Mouse (Mus musculus) midbrain, postnatal 0 days (tissue): ENCODE data around the gene Gm49405. TPM values are rescaled to one million over a fixed set of nuclear protein-coding genes. Genes with fewer than 3 reads are reported as not detected.

Experiments
- ATAC-seq: fragments of 200-750 bp; cut with Nextera tagmentation; 2 replicates; pipeline ENCODE4 v1.8.0; 2017; ENCODE audit warnings: moderate number of reproducible peaks, mild to moderate bottlenecking, moderate TSS enrichment, moderate library complexity; ENCODE audit not compliant: low FRiP score
- DNase-seq: peaks from one replicate; pipeline ENCODE4 v3.0.0-alpha.2; 2015; ENCODE audit warnings: low spot score
- H3K27ac ChIP-seq: fragments of 300-500 bp; sonication (generic); 2 replicates; pipeline ENCODE4 v1.5.1; 2014; ENCODE audit warnings: low read depth, mild to moderate bottlenecking, low read length, mixed read lengths
- H3K27me3 ChIP-seq: fragments of 300-500 bp; sonication (generic); 2 replicates; pipeline ENCODE4 v1.6.1; 2014; ENCODE audit warnings: low read length, control low read depth, mixed read lengths; ENCODE audit not compliant: insufficient read depth
- H3K36me3 ChIP-seq: fragments of 300-500 bp; sonication (generic); 2 replicates; pipeline ENCODE4 v1.6.1; 2014; ENCODE audit warnings: low read length, control low read depth, mixed read lengths; ENCODE audit not compliant: insufficient read depth
- H3K4me1 ChIP-seq: fragments of 300-500 bp; sonication (generic); 2 replicates; pipeline ENCODE4 v1.6.1; 2014; ENCODE audit warnings: mild to moderate bottlenecking, control low read depth, antibody characterized with exemption, low read length, mixed read lengths; ENCODE audit not compliant: insufficient read depth
- H3K4me2 ChIP-seq: fragments of 300-500 bp; sonication (generic); 2 replicates; pipeline ENCODE4 v1.6.1; 2014; ENCODE audit warnings: low read depth, mild to moderate bottlenecking, low read length, mixed read lengths; ENCODE audit not compliant: poor library complexity, severe bottlenecking
- H3K4me3 ChIP-seq: fragments of 300-500 bp; sonication (generic); 2 replicates; pipeline ENCODE4 v1.5.1; 2014; ENCODE audit warnings: low read depth, mild to moderate bottlenecking, low read length, moderate library complexity
- H3K9ac ChIP-seq: fragments of 300-500 bp; sonication (generic); replicated peaks from 2 replicates; pipeline ENCODE4 v1.6.1; 2014; ENCODE audit warnings: mild to moderate bottlenecking, low read length, moderate library complexity, mixed read lengths; ENCODE audit not compliant: poor library complexity, severe bottlenecking
- H3K9me3 ChIP-seq: fragments of 300-500 bp; sonication (generic); 2 replicates; pipeline ENCODE4 v1.6.1; 2016; ENCODE audit warnings: low read length, control low read depth
- CTCF ChIP-seq: IDR thresholded peaks from 2 replicates; pipeline ENCODE4 v1.5.1; 2016; ENCODE audit warnings: antibody characterized with exemption, mild to moderate bottlenecking
- WGBS: fragments of 180-500 bp; shearing (Covaris S2); extraction: QIAGEN DNeasy Blood & Tissue Kit; methylation state at CpG from one replicate; pipeline ENCODE4 v1.1.7; 2014; 5-methylcytosine and 5-hydroxymethylcytosine counted together
- polyA plus RNA-seq: library from polyadenylated mRNA; unstranded; fragments of >200 nt; fragmentation: Nextera tagmentation; extraction: Ambion mirVana; gene quantifications from 2 replicates; pipeline ENCODE4 v1.2.1, GENCODE M21; 2015
- total RNA-seq: library from RNA; depleted of rRNA; stranded (reverse); fragments of >200 nt; gene quantifications from 2 replicates; pipeline ENCODE4 v1.2.3, GENCODE M21; 2014

The Gm49405 gene
- total and polyA plus RNA-seq, 2 experiments from 2014 or later = 3.0 to 4.0 TPM

- no peak for TF ChIP-seq CTCF
- DNase-seq = no peak
- no peak overlapping the region for H3K27ac ChIP-seq
- WGBS = 90% methylated on average over 5 of the region's 5 CpGs
- no peak overlapping the region for H3K4me2 ChIP-seq
- H3K9ac ChIP-seq = no peak overlapping the region
- H3K27me3 ChIP-seq = no peaks in the 10 kb centered on the region
- H3K9me3 ChIP-seq = no peaks in the 10 kb centered on the region
- H3K4me3 ChIP-seq = no peak overlapping the region
- peaks cover 7% of the 10 kb centered on the region; the same call in 1 of the 2 replicates for H3K4me1 ChIP-seq
- ATAC-seq = no peak
- H3K36me3 ChIP-seq = peaks cover 10% of the 10 kb centered on the region
Measured at GRCm38 (mm10) chr19:4001752-4002151, 1.3 kb downstream of the Gm49405 start.

GRCm38 (mm10) chr19:4003112-4003511 is 2.7 kb downstream of the Gm49405 start, which contains the start of gene Doc2g:
Gene Doc2g (plus strand): TSS chr19:4003313.
- TF ChIP-seq CTCF = no peak
- WGBS = 87% methylated on average over 1 of the region's 1 CpGs
- peaks cover 23% of the 10 kb centered on the region for H3K36me3 ChIP-seq

GRCm38 (mm10) chr19:4003641-4004040 is 3.2 kb downstream of the Gm49405 start:
- TF ChIP-seq CTCF = no peak
- Histone ChIP-seq H3K27ac (no peak overlapping the region), H3K4me1 (peaks cover 7% of the 10 kb centered on the region; the same call in 1 of the 2 replicates), H3K9ac (no peak overlapping the region), H3K4me3 (no peak overlapping the region), H3K9me3 (no peaks in the 10 kb centered on the region), H3K4me2 (no peak overlapping the region), H3K27me3 (no peaks in the 10 kb centered on the region), H3K36me3 (peaks cover 27% of the 10 kb centered on the region)
- WGBS = 86% methylated on average over 12 of the region's 12 CpGs
- ATAC-seq = no peak
- DNase-seq = no peak

More at GRCm38 (mm10) chr19:4003112-4003511, 2.7 kb downstream of the Gm49405 start, which contains the start of gene Doc2g:
- no peak for DNase-seq
- no peak for ATAC-seq
- Histone ChIP-seq H3K4me1 (peaks cover 7% of the 10 kb centered on the region; the same call in 1 of the 2 replicates), H3K9me3 (no peaks in the 10 kb centered on the region), H3K9ac (0 out of 2 replicates have a peak within 1 kb of the TSS, but pooled peaks have one; percentile 4), H3K27ac (no peak within 1 kb of the TSS), H3K4me3 (no peak within 1 kb of the TSS), H3K4me2 (no peak within 1 kb of the TSS), H3K27me3 (no peaks in the 10 kb centered on the region)

GRCm38 (mm10) chr19:4004331-4004730 is 3.9 kb downstream of the Gm49405 start:
- Histone ChIP-seq H3K27ac (no peak overlapping the region), H3K36me3 (peaks cover 34% of the 10 kb centered on the region), H3K4me3 (no peak overlapping the region), H3K9ac (no peak overlapping the region), H3K4me1 (peaks cover 7% of the 10 kb centered on the region; the same call in 1 of the 2 replicates), H3K4me2 (no peak overlapping the region), H3K27me3 (no peaks in the 10 kb centered on the region), H3K9me3 (no peaks in the 10 kb centered on the region)
- 86% methylated on average over 15 of the region's 15 CpGs for WGBS
- ATAC-seq = no peak
- no peak for TF ChIP-seq CTCF
- no peak for DNase-seq

GRCm38 (mm10) chr19:4005091-4005490 is 4.7 kb downstream of the Gm49405 start:
- Histone ChIP-seq H3K4me2 (no peak overlapping the region), H3K4me1 (peaks cover 7% of the 10 kb centered on the region; the same call in 1 of the 2 replicates), H3K9me3 (no peaks in the 10 kb centered on the region), H3K9ac (no peak overlapping the region), H3K4me3 (no peak overlapping the region), H3K27me3 (no peaks in the 10 kb centered on the region), H3K27ac (no peak overlapping the region), H3K36me3 (peaks cover 41% of the 10 kb centered on the region)
- ATAC-seq (no peak), DNase-seq (no peak)
- TF ChIP-seq CTCF = no peak
- 90% methylated on average over 9 of the region's 9 CpGs for WGBS

- TF ChIP-seq CTCF = no peak
- Histone ChIP-seq H3K27ac (no peak overlapping the region), H3K36me3 (peaks cover 41% of the 10 kb centered on the region), H3K9ac (no peak overlapping the region), H3K4me2 (no peak overlapping the region), H3K4me1 (peaks cover 7% of the 10 kb centered on the region; the same call in 1 of the 2 replicates), H3K4me3 (no peak overlapping the region), H3K9me3 (no peaks in the 10 kb centered on the region), H3K27me3 (no peaks in the 10 kb centered on the region)
- DNase-seq (no peak), ATAC-seq (no peak)
- 94% methylated on average over 8 of the region's 8 CpGs for WGBS
Measured at GRCm38 (mm10) chr19:4005971-4006370, 5.5 kb downstream of the Gm49405 start.
